Mouse (Mus musculus) spleen, adult 2 months (tissue): ENCODE data around the gene Mgst3.

Source experiments
- CTCF ChIP-seq: fragments of 200-500 bp; IDR thresholded peaks from 2 replicates; pipeline ENCODE4 v1.5.1; 2011; ENCODE audit warnings: mild to moderate bottlenecking, inconsistent platforms; ENCODE audit not compliant: insufficient read depth, insufficient read length, insufficient replicate concordance; ENCODE audit errors: extremely low read depth
- POLR2A ChIP-seq: fragments of 200-500 bp; IDR thresholded peaks from 2 replicates; pipeline ENCODE4 v1.6.1; 2011; ENCODE audit warnings: low read depth, low read length, inconsistent platforms

- TF ChIP-seq CTCF (no peak), POLR2A (no peak)
Observed at GRCm38 (mm10) chr1:167336398-167336797, 57.2 kb downstream of the Mgst3 start.
